Mouse (Mus musculus) urinary bladder, postnatal 36 days (tissue): ENCODE results near the gene D430041D05Rik.
A peak's percentile ranks its signal among the peaks of the same experiment; 100 is the strongest.

ENCODE experiments used
- DNase-seq, 2 experiments: peaks; one replicate each; pipeline ENCODE4 v3.0.0; 2022; ENCODE audit warnings: low spot score in 2 of 2, mixed read lengths in 1 of 2

The D430041D05Rik gene

DNA sequence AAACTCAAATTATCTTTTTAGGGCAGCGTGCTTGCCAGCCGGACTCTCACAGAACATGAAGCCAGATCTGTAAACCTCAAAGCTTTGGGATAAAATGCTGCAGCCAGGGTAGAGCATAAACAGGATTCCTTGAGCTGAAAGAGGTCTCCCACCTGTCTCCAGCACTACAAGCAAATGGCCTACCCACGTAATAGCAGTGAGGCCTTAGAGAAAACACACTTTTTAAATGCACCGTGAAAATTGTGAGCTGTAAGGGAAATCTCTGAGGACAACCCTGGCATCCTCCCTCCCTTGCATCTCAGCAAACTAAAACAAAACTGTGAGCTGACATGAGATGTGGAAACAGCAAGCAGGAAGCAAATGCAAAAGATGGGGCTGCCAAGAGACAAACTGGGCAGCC is 253.0 kb downstream of the D430041D05Rik start:
- no peak for DNase-seq

- DNase-seq: no peak
Measured at GRCm38 (mm10) chr2:104153876-104154275, 256.9 kb downstream of the D430041D05Rik start.

DNA sequence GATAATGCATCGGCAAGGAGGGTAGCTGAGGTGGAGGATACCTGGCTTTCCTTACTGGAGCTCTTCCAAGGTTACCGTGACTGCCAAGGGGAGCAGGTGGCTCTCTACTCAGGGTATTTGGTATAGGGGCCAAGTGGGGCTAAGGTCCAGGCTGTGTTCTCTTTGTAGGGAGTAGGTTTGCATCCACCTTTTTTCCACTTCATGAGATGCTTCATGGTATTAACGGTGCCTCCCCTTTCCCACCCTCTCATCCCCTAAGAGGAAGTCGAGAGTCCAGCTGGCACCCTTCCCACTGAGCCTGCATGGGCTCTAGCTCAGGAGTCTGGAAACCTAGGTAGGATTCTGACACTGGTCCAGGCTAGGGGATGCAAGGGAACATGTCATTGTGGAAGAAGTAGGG is 257.5 kb downstream of the D430041D05Rik start:
- DNase-seq: no peak

DNA sequence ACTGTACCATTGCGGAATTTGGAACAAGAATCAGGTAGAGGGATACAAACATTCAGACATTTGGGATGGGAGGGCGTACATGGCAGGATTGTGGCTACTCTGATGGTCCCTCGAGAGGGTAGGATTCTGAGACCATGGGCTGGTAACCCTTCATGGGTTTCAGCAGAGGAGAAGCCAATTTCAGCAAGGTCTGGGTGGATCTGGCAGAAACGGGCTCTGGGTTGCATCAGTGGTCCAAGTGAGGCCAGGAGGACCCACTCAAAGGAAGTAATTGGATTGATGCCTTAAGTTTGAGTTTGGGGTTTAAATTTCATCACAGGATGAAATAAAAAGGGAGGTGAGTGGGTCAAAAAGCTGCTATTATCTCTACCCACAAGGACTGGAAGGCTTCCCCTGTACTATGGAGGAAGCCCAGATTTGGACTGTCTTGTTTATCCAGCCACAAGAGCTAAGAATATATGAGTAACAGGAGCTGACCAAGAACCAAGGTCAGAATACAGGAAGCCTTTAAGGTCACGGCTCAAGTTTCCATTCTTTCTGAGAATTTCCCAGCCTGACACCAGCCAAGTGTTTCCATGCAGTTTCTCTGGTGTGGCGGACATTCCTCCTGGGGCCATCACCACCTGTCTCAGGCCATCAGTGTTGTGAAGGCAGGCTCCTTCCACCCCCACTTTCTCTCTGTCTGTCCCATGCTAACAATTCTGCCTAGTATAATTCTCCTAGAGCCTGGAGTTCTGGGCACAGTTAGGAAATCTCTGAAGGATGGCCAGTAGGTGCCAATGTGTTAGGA is 260.0 kb downstream of the D430041D05Rik start:
- no peak for DNase-seq

DNA sequence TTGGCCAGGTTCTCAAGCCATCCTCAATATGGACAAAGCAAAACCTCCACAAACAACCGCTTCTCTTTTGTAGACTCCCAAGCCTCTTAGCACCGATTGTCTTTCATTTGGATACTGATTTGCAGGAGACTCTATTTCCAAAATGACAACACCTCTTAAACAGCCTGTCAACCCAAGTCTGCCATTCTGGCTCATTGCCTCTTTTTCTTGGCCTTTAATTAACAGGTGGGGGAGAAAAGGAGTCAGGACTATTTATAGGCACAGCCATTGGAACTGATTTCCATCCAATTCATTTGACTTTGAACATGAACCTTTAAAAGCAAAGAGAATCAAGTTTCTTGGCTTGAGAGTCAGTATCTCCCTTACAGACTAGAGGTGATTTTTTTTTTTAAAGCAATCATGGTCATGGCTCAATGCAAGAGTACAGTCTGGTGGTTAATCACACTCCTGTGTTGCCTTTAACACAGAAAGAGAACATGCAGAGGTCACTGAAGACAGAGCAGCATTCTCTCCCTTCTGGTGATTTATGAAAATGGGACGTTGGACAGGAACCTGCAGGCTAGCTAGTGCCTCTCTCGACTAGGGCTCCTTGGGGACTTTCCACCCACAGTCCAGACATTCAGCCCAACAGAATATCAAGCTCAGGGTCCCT is 262.8 kb downstream of the D430041D05Rik start:
- no peak for DNase-seq

DNA sequence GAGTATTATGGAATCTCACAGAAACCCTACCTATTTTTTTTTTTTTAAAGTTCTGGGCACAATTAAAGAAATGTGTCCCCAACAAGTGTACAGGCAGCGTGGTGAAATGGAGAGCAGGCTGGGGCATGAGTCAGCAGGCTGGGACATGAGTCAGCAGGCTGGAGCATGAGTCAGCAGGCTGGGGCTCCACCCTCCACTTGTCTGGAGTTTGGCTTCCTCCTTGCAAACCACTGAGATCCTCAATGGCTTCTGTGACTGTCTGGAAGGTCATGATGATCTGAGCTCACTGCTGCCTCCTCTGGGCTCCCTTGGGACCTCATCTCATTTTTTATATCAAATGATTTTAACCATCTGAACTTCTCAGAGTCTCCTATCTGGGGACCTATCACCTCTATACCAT is 264.8 kb downstream of the D430041D05Rik start:
- DNase-seq: no peak

DNA sequence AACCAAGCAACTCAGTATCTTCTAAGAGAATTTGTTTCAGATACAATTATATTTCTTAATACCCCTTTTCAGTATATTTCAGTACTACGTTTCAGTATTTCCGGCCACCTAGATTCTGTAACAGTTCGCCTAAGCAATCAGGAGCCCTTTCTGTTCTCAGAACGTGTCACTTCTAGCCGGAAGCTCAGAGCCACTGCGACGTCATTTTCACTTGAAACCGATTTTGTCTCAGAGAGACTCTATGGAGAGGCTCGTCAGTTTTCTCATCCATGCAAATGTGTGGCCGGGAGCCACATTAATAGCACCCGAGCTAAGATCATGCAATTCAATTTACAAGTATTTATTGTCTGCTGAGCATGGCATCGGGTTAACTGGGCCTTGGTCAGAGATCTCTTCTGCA is 266.8 kb downstream of the D430041D05Rik start:
- DNase-seq: no peak

GRCm38 (mm10) chr2:104142140-104142539 is 268.7 kb downstream of the D430041D05Rik start:
- DNase-seq: no peak

GRCm38 (mm10) chr2:104135920-104136319 is 274.9 kb downstream of the D430041D05Rik start:
- no peak for DNase-seq

- peak; percentile 48 to 50 for DNase-seq
Measured at GRCm38 (mm10) chr2:104134150-104135056, 276.4 kb downstream of the D430041D05Rik start.

DNA sequence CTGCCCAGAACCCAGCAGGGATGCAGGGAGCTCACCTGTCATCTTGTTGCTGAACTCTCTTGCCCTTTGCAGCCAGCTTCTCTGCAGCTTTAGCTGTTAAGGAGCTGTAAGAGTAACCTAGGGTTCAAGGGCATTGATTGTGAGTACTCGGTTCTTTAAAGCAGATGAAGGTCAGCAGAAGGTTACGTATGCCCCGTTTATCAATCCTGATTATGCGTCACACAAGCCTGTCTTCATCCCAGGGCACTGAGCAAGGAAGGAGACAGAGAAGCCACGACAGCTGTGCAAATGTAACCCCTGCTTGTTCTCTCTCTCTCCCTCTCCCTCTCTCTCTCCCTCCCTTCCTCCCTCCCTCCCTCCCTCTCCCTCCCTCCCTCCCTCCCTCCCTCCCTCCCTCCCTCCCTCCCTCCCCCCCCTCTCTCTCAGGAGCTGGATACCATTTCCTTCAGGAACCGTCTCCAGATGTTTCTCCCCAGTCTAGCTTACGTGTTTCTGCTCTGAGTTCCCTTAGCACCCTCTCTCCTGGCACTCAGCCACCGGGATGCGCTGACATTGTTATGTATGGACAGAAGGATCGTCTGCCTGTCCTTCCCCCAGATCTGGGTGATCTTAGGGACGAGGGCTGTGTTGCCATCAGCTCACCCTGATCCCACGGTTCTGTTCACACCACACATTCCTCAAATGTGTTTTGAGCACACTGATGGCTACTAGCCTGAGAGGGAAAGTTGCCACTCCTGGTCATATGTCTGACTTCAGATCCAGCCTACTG is 277.6 kb downstream of the D430041D05Rik start:
- DNase-seq: no peak

- no peak for DNase-seq
Measured at GRCm38 (mm10) chr2:104132266-104132859, 278.4 kb downstream of the D430041D05Rik start.

DNA sequence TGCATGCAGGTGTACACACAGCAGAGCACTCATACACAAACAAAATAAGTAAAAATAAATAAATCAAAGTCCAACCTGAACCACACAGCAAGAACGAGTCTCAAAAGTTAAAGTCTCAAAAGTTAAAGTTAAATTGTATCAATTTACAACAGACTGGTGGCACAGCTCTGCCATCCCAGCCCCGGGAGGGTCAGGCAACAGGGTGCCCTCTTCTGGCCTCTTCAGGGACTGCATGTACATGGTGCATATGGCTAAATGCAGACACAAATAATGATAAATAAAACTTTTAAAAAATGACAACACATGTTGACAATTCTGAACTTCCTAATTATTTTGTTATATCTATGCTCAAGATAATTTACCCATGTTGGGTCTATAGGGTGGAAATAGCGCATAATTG is 279.8 kb downstream of the D430041D05Rik start:
- DNase-seq: no peak

DNA sequence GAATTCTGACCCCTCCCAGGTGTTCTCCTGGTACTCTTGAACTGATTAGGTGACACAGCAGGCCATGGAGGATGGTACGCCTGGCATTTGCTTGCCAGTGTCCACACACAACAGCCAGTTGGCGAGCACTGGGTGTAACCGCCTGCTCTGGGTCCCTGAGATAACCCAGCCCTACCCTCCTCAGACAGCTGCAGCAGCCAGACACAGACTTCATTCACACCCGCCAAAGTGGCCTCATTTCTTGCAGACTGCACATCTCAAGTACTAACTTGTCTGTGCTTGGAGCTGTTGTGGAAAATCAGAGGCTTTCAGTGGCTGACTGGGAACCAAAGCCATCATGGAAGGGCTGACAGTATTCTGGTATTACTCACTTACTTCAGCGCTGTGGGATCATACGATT is 280.6 kb downstream of the D430041D05Rik start:
- DNase-seq: no peak

GRCm38 (mm10) chr2:104128803-104129531 is 281.8 kb downstream of the D430041D05Rik start:
- DNase-seq: peak in 1 of 2 experiments; percentile 42

DNA sequence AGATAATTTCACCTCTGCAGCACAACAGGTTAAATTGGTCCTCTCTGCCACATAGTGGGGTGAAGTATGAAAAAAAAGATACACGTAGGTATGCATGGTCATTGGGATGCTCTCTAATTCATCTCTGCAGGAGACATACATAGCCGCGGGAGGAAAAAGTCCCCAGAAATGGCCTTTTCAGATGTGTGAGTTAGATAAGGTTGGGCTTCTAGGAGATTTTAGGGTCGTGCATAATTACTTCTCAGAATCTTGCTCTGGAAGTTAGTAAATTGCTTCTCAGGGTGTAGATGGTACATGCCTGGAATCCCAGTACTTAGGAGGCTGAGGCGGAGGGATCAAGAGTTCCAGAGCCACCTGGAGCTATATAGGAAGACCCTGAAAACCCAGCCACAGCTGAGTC is 286.7 kb downstream of the D430041D05Rik start:
- DNase-seq: no peak

GRCm38 (mm10) chr2:104123540-104123939 is 287.3 kb downstream of the D430041D05Rik start:
- DNase-seq: no peak

DNA sequence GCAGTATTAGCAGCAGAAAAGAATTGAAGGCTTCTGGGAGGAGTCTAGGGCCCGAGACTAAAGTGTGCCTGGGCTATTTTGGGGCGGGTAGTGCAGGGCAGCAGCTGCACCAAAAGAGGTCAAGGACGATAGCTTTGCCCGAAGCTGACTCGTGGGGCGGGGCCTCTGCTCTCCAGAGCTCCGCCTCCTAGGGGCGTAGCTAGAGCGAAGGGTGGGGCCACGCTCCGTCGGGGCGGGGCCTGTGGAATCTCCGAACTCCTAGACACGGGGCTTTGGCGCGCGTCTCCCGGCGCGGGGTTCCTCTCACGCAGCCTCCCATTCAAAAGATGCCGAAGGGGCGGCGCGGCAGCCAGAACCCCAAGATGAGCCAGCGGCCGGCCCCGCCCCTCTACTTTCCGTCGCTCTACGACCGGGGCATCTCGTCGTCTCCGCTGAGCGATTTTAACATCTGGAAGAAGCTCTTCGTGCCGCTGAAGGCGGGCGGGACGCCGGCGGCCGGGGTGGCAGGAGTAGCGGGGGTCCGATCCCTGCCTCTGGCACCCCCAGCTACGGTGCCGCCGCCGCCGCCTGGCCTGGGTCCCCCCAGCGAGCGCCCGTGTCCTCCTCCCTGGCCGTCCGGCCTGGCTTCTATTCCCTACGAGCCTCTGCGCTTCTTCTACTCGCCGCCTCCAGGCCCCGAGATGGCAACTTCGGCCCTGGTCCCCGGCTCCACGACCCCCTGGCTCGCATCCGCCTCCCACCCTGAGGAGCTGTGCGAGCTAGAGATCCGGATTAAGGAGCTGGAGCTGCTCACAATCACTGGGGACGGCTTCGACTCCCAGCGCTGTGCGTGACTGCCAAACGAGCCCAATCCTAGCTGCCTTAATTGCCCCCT is 288.1 kb downstream of the D430041D05Rik start, which contains the start of gene A930018P22Rik:
TSS of gene A930018P22Rik (plus strand) at position 265 of the 874 bp plus-strand sequence.
- DNase-seq: peak; percentile 90 to 91
